Mouse (Mus musculus) adipocyte (in vitro differentiated cells): ENCODE measurements around the gene Rftn2.

Source experiments
- DNase-seq: peaks from one replicate; pipeline ENCODE4 v3.0.0-alpha.2; 2016; ENCODE audit warnings: low spot score

Rftn2 gene

GRCm38 (mm10) chr1:55123561-55123960 is 103.0 kb downstream of the Rftn2 start:
- no peak for DNase-seq

- DNase-seq, result no peak
Measured at GRCm38 (mm10) chr1:55123046-55123445, 103.5 kb downstream of the Rftn2 start.
